Comparison of ENCODE assay signal across 22 mouse cellular contexts in the genomic region with DNA sequence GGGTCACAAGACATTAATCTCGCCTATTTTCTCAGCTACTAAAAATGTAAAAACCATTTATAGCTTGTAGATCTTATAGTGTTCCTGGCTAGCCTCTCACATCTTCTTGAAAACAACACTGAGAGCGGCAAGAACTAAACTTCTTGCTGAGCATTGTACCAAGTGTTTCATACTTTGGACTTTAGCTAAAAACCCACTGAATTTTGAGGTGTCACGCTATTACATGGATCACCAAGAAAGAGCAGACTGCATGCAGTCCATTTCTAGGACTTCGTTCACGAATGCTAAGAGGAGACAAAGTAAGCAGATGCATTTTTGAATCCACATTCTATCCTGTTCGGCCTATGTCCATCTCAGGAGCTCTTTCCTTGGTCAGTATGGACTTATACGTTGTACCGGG.
"Had no signal": no experiment of that assay in that cellular context is flagged by ENCODE, and none has a peak within 500 bp of the region (broad histone marks: within the 10 kb centered on the region; RNA-seq: fewer than 3 reads in every experiment).

No protein-coding gene starts in this region.

- H3K27ac ChIP-seq: intestine, embryonic 15.5 days; limb, embryonic 12.5 days; limb, embryonic 15.5 days; lung, embryonic 15.5 days; midbrain, embryonic 15.5 days; neural tube, embryonic 12.5 days; neural tube, embryonic 15.5 days; stomach, postnatal 0 days had no signal

- ATAC-seq: intestine, embryonic 15.5 days; midbrain, embryonic 15.5 days had no signal

- H3K4me3 ChIP-seq: intestine, embryonic 15.5 days; limb, embryonic 12.5 days; limb, embryonic 15.5 days; lung, embryonic 15.5 days; megakaryocyte, embryonic 14.5 days; midbrain, embryonic 15.5 days; neural tube, embryonic 12.5 days; neural tube, embryonic 15.5 days had no signal

- DNase-seq: kidney, adult 11 months; left cerebral cortex, postnatal 4 days; lung, adult 18-20 months; lung, postnatal 10 days; lung, postnatal 36 days; right cerebral cortex, adult 18-20 months; right cerebral cortex, postnatal 14 days; right cerebral cortex, postnatal 4 days; thymus, adult 2 months; thymus, postnatal 14 days; thymus, postnatal 4 days had no signal

- H3K36me3 ChIP-seq: intestine, embryonic 15.5 days; limb, embryonic 12.5 days; limb, embryonic 15.5 days; lung, embryonic 15.5 days; midbrain, embryonic 15.5 days; neural tube, embryonic 12.5 days; neural tube, embryonic 15.5 days had no signal

- H3K27me3 ChIP-seq: intestine, embryonic 15.5 days; limb, embryonic 12.5 days; limb, embryonic 15.5 days; lung, embryonic 15.5 days; megakaryocyte, embryonic 14.5 days; midbrain, embryonic 15.5 days; neural tube, embryonic 12.5 days; neural tube, embryonic 15.5 days had no signal

- H3K9me3 ChIP-seq: intestine, embryonic 15.5 days; limb, embryonic 12.5 days; limb, embryonic 15.5 days; lung, embryonic 15.5 days; megakaryocyte, embryonic 14.5 days; midbrain, embryonic 15.5 days; neural tube, embryonic 12.5 days; neural tube, embryonic 15.5 days had no signal

- H3K9ac ChIP-seq: intestine, embryonic 15.5 days; limb, embryonic 12.5 days; limb, embryonic 15.5 days; liver, embryonic 14.5 days; lung, embryonic 15.5 days; midbrain, embryonic 15.5 days; neural tube, embryonic 12.5 days; neural tube, embryonic 15.5 days had no signal

- H3K4me2 ChIP-seq: intestine, embryonic 15.5 days; limb, embryonic 12.5 days; limb, embryonic 15.5 days; lung, embryonic 15.5 days; midbrain, embryonic 11.5 days; midbrain, embryonic 15.5 days; neural tube, embryonic 12.5 days; neural tube, embryonic 15.5 days had no signal

- H3K4me1 ChIP-seq: intestine, embryonic 15.5 days; limb, embryonic 12.5 days; limb, embryonic 15.5 days had no signal
